Mouse (Mus musculus) MEL (cell line): Measurements from ENCODE around the gene Aldh3b3. TPM values are rescaled to one million over a fixed set of nuclear protein-coding genes. Genes with fewer than 3 reads are reported as not detected.

Source experiments
- DNase-seq: peaks from one replicate; pipeline ENCODE4 v3.0.0; 2011; ENCODE audit warnings: low read depth, low spot score
- H3K27ac ChIP-seq: 2 replicates; pipeline ENCODE4 v1.5.1; 2012; ENCODE audit warnings: low read depth, mild to moderate bottlenecking, control low read depth, low read length, moderate library complexity; ENCODE audit not compliant: control insufficient read depth
- H3K27me3 ChIP-seq, 2 experiments: fragments of 150-350 bp in 1 of 2; sonication (generic) in 1 of 2; 2 replicates each; pipeline ENCODE4 v1.6.1; 2012; ENCODE audit warnings: low read length in 2 of 2, mild to moderate bottlenecking in 2 of 2, improper control_type of control experiment in 1 of 2, moderate library complexity in 1 of 2; ENCODE audit not compliant: insufficient read depth in 2 of 2, control insufficient read depth in 1 of 2
- H3K36me3 ChIP-seq, 2 experiments: 2 replicates each; pipeline ENCODE4 v1.6.1; 2012 to 2014; ENCODE audit warnings: low read length in 2 of 2, improper control_type of control experiment in 1 of 2, inconsistent platforms in 1 of 2, mild to moderate bottlenecking in 1 of 2; ENCODE audit not compliant: insufficient read depth in 2 of 2, control insufficient read depth in 1 of 2
- H3K4me1 ChIP-seq, 2 experiments: fragments of 150-350 bp in 1 of 2; sonication (generic) in 1 of 2; 2 replicates each; pipeline ENCODE4 v1.6.1; 2012; ENCODE audit warnings: low read length in 2 of 2, improper control_type of control experiment in 1 of 2, mild to moderate bottlenecking in 1 of 2; ENCODE audit not compliant: insufficient read depth in 2 of 2, control insufficient read depth in 1 of 2
- H3K4me3 ChIP-seq, 2 experiments: fragments of 150-350 bp in 1 of 2; sonication (generic) in 1 of 2; 2 replicates each; pipeline ENCODE4 v1.5.1; 2012; ENCODE audit warnings: low read depth in 2 of 2, low read length in 2 of 2, mild to moderate bottlenecking in 2 of 2, moderate library complexity in 2 of 2, control low read depth in 1 of 2, improper control_type of control experiment in 1 of 2; ENCODE audit not compliant: control insufficient read depth in 1 of 2, insufficient read depth in 1 of 2
- H3K79me2 ChIP-seq: 2 replicates; pipeline ENCODE4 v1.6.1; 2012; ENCODE audit warnings: mild to moderate bottlenecking, low read length, moderate library complexity; ENCODE audit not compliant: control insufficient read depth, poor library complexity, insufficient read depth
- H3K9ac ChIP-seq: 2 replicates; pipeline ENCODE4 v1.6.1; 2012; ENCODE audit warnings: low read depth, mild to moderate bottlenecking, control low read depth, low read length, moderate library complexity; ENCODE audit not compliant: control insufficient read depth, poor library complexity, severe bottlenecking
- H3K9me3 ChIP-seq: fragments of 150-350 bp; sonication (generic); replicated peaks from 2 replicates; pipeline ENCODE4 v1.6.1; 2012; ENCODE audit warnings: mild to moderate bottlenecking, low read length, improper control_type of control experiment, moderate library complexity; ENCODE audit not compliant: insufficient read depth
- CHD1 ChIP-seq: IDR thresholded peaks from 2 replicates; pipeline ENCODE4 v1.6.1; 2012; ENCODE audit warnings: low read depth, mild to moderate bottlenecking, inconsistent platforms, low read length, improper control_type of control experiment
- E2F4 ChIP-seq: IDR thresholded peaks from 2 replicates; pipeline ENCODE4 v1.6.1; 2011; ENCODE audit warnings: low read depth, low read length, improper control_type of control experiment, borderline replicate concordance
- ELF1 ChIP-seq: IDR thresholded peaks from 2 replicates; pipeline ENCODE4 v1.6.1; 2014; ENCODE audit warnings: low read depth, mild to moderate bottlenecking, inconsistent platforms, low read length, improper control_type of control experiment, moderate library complexity
- ETS1 ChIP-seq: IDR thresholded peaks from 2 replicates; pipeline ENCODE4 v1.6.1; 2012; ENCODE audit warnings: low read depth, mild to moderate bottlenecking, inconsistent platforms, low read length, improper control_type of control experiment, moderate library complexity
- GATA1 ChIP-seq: IDR thresholded peaks from 2 replicates; pipeline ENCODE4 v1.6.1; 2011; ENCODE audit warnings: low read depth, low read length, improper control_type of control experiment
- KAT2A ChIP-seq: conservative IDR thresholded peaks from 2 replicates; pipeline ENCODE4 v1.6.1; 2012; ENCODE audit warnings: low read depth, low read length, improper control_type of control experiment, inconsistent platforms
- MAFK ChIP-seq: IDR thresholded peaks from 2 replicates; pipeline ENCODE4 v1.6.1; 2011; ENCODE audit warnings: low read depth, mild to moderate bottlenecking, low read length, improper control_type of control experiment, borderline replicate concordance
- MAZ ChIP-seq: IDR thresholded peaks from 2 replicates; pipeline ENCODE4 v1.6.1; 2012; ENCODE audit warnings: low read depth, mild to moderate bottlenecking, inconsistent platforms, low read length, improper control_type of control experiment
- MEF2A ChIP-seq: IDR thresholded peaks from 2 replicates; pipeline ENCODE4 v1.6.1; 2014; ENCODE audit warnings: low read depth, mild to moderate bottlenecking, inconsistent platforms, low read length, improper control_type of control experiment; ENCODE audit not compliant: poor library complexity, insufficient replicate concordance, severe bottlenecking; ENCODE audit errors: extremely low read depth
- MYC ChIP-seq: IDR thresholded peaks from 2 replicates; pipeline ENCODE4 v1.6.1; 2011; ENCODE audit warnings: low read depth, mild to moderate bottlenecking, low read length, improper control_type of control experiment, moderate library complexity
- NELFE ChIP-seq: IDR thresholded peaks from 2 replicates; pipeline ENCODE4 v1.6.1; 2011; ENCODE audit warnings: low read depth, low read length, improper control_type of control experiment
- NRF1 ChIP-seq: IDR thresholded peaks from 2 replicates; pipeline ENCODE4 v1.6.1; 2014; ENCODE audit warnings: low read depth, mild to moderate bottlenecking, inconsistent platforms, low read length, improper control_type of control experiment, moderate library complexity; ENCODE audit not compliant: poor library complexity, insufficient read depth, severe bottlenecking
- POLR2A ChIP-seq, 2 experiments: IDR thresholded peaks; 2 replicates each; pipeline ENCODE4 v1.6.1; 2011 to 2012; ENCODE audit warnings: low read length in 2 of 2, mild to moderate bottlenecking in 2 of 2, control low read depth in 1 of 2, improper control_type of control experiment in 1 of 2, low read depth in 1 of 2, moderate library complexity in 1 of 2; ENCODE audit not compliant: control insufficient read depth in 1 of 2, insufficient read depth in 1 of 2, poor library complexity in 1 of 2
- POLR2AphosphoS2 ChIP-seq: IDR thresholded peaks from 2 replicates; pipeline ENCODE4 v1.6.1; 2011; ENCODE audit warnings: low read length, improper control_type of control experiment
- POLR2AphosphoS5 ChIP-seq: IDR thresholded peaks from 2 replicates; pipeline ENCODE4 v1.6.1; 2012; ENCODE audit warnings: low read depth, borderline replicate concordance, mild to moderate bottlenecking, inconsistent platforms, low read length, moderate library complexity, mixed read lengths
- RAD21 ChIP-seq: IDR thresholded peaks from 2 replicates; pipeline ENCODE4 v1.6.1; 2011; ENCODE audit warnings: mild to moderate bottlenecking, low read depth, low read length, improper control_type of control experiment
- RCOR1 ChIP-seq: IDR thresholded peaks from 2 replicates; pipeline ENCODE4 v1.6.1; 2012; ENCODE audit warnings: low read depth, mild to moderate bottlenecking, inconsistent platforms, low read length, improper control_type of control experiment
- SIN3A ChIP-seq: IDR thresholded peaks from 2 replicates; pipeline ENCODE4 v1.6.1; 2012; ENCODE audit warnings: low read length, improper control_type of control experiment, inconsistent platforms
- TCF12 ChIP-seq: IDR thresholded peaks from 2 replicates; pipeline ENCODE4 v1.6.1; 2014; ENCODE audit warnings: low read depth, mild to moderate bottlenecking, inconsistent platforms, low read length, improper control_type of control experiment, moderate library complexity
- UBTF ChIP-seq: IDR thresholded peaks from 2 replicates; pipeline ENCODE4 v1.6.1; 2012; ENCODE audit warnings: low read depth, mild to moderate bottlenecking, inconsistent platforms, low read length, improper control_type of control experiment, moderate library complexity, borderline replicate concordance; ENCODE audit not compliant: insufficient read depth
- USF1 ChIP-seq: IDR thresholded peaks from 2 replicates; pipeline ENCODE4 v1.6.1; 2014; ENCODE audit warnings: low read depth, mild to moderate bottlenecking, inconsistent platforms, low read length, improper control_type of control experiment, moderate library complexity
- ZC3H11A ChIP-seq: IDR thresholded peaks from 2 replicates; pipeline ENCODE4 v1.6.1; 2012; ENCODE audit warnings: low read depth, mild to moderate bottlenecking, inconsistent platforms, low read length, improper control_type of control experiment
- ZKSCAN1 ChIP-seq: IDR thresholded peaks from 2 replicates; pipeline ENCODE4 v1.6.1; 2012; ENCODE audit warnings: low read depth, mild to moderate bottlenecking, inconsistent platforms, low read length, improper control_type of control experiment, moderate library complexity
- polyA plus RNA-seq, 2 experiments: library from polyadenylated mRNA; stranded (reverse) in 1 of 2; unstranded in 1 of 2; fragments of >175 nt in 1 of 2; fragments of >200 nt in 1 of 2; gene quantifications; 2 replicates each; pipeline versions ENCODE4 v1.2.1 to v1.2.4; 2012; ENCODE audit warnings: low replicate concordance in 2 of 2, low read depth in 1 of 2; ENCODE audit not compliant: insufficient read length in 2 of 2, insufficient read depth in 1 of 2, missing spikeins in 1 of 2
- total RNA-seq: library from RNA; depleted of rRNA; stranded (reverse); fragments of 300-350 nt; gene quantifications from 2 replicates; pipeline ENCODE4 v1.2.3, GENCODE M21; 2012

Gene Aldh3b3
- total and polyA plus RNA-seq, 3 experiments: not detected

GRCm38 (mm10) chr19:3925859-3926258 lies 32.6 kb upstream of the Aldh3b3 start:
- DNase-seq: no peak
- Histone ChIP-seq H3K79me2 (no peaks in the 10 kb centered on the region), H3K36me3 (peaks cover 0 to 2% of the 10 kb centered on the region in 2 experiments; a peak in 1 of 4 replicates), H3K9ac (no peak overlapping the region), H3K9me3 (no peaks in the 10 kb centered on the region), H3K27me3 (no peaks in the 10 kb centered on the region), H3K4me1 (peaks cover 0 to 25% of the 10 kb centered on the region in 2 experiments; a peak in 2 of 4 replicates), H3K4me3 (no peak overlapping the region), H3K27ac (no peak overlapping the region)
- TF ChIP-seq USF1 (peak; percentile 68), ZKSCAN1 (no peak)

- H3K9ac ChIP-seq: no peak overlapping the region
- no peaks in the 10 kb centered on the region for H3K79me2 ChIP-seq
- peaks cover 0 to 26% of the 10 kb centered on the region in 2 experiments; a peak in 2 of 4 replicates for H3K4me1 ChIP-seq
- H3K36me3 ChIP-seq: peaks cover 0 to 2% of the 10 kb centered on the region in 2 experiments; a peak in 1 of 4 replicates
- H3K9me3 ChIP-seq: no peaks in the 10 kb centered on the region
- no peak overlapping the region for H3K4me3 ChIP-seq
- H3K27me3 ChIP-seq: no peaks in the 10 kb centered on the region
- DNase-seq: no peak
- TF ChIP-seq NRF1: no peak
- no peak for TF ChIP-seq ETS1
- TF ChIP-seq GATA1: no peak
- TF ChIP-seq RAD21: no peak
- TF ChIP-seq TCF12: no peak
- no peak for TF ChIP-seq SIN3A
- H3K27ac ChIP-seq: no peak overlapping the region
These were observed 32.2 kb upstream of the Aldh3b3 start for GRCm38 (mm10) chr19:3926279-3926678.

- Histone ChIP-seq H3K27me3 (no peaks in the 10 kb centered on the region; a peak in 1 of 4 replicates), H3K9ac (no peak overlapping the region), H3K4me3 (no peak overlapping the region), H3K9me3 (no peaks in the 10 kb centered on the region), H3K79me2 (no peaks in the 10 kb centered on the region), H3K36me3 (peaks cover 0 to 2% of the 10 kb centered on the region in 2 experiments; a peak in 1 of 4 replicates), H3K4me1 (peaks cover 0 to 26% of the 10 kb centered on the region in 2 experiments; a peak in 2 of 4 replicates), H3K27ac (no peak overlapping the region)
- TF ChIP-seq RCOR1: no peak
- no peak for TF ChIP-seq ELF1
- TF ChIP-seq ZKSCAN1: no peak
- no peak for TF ChIP-seq POLR2AphosphoS5
- no peak for TF ChIP-seq POLR2AphosphoS2
- no peak for TF ChIP-seq MAZ
- no peak for TF ChIP-seq ZC3H11A
- no peak for TF ChIP-seq UBTF
- TF ChIP-seq USF1: no peak
- no peak for TF ChIP-seq MAFK
- no peak for TF ChIP-seq KAT2A
- TF ChIP-seq MEF2A: no peak
- no peak for TF ChIP-seq NELFE
- TF ChIP-seq ETS1: no peak
- TF ChIP-seq E2F4: no peak
- TF ChIP-seq CHD1: no peak
- TF ChIP-seq MYC: no peak
- TF ChIP-seq POLR2A (IDR thresholded peaks at IDR 0.05; ENCODE audit: control insufficient read depth in 1 of 2, insufficient read depth in 1 of 2, low read depth in 1 of 2, low read length in 2 of 2, poor library complexity in 1 of 2): no peak
- TF ChIP-seq SIN3A: no peak
- DNase-seq: no peak
These were observed 31.8 kb upstream of the Aldh3b3 start for GRCm38 (mm10) chr19:3926685-3927084.
